Mouse (Mus musculus): Measurements from ENCODE around the gene Gm49510. TPM values are rescaled to one million over a fixed set of nuclear protein-coding genes. Genes with fewer than 3 reads are reported as not detected.
A peak's percentile ranks its signal among the peaks of the same experiment; 100 is the strongest.
"Not testable (repeated sequence)": the region's sequence is repeated elsewhere in the genome, so short reads cannot be mapped to it uniquely, and the experiment has no call there.

The Gm49510 gene
- total RNA-seq, 2 experiments from 2014 or later = 0.48 to 0.73 TPM

DNA sequence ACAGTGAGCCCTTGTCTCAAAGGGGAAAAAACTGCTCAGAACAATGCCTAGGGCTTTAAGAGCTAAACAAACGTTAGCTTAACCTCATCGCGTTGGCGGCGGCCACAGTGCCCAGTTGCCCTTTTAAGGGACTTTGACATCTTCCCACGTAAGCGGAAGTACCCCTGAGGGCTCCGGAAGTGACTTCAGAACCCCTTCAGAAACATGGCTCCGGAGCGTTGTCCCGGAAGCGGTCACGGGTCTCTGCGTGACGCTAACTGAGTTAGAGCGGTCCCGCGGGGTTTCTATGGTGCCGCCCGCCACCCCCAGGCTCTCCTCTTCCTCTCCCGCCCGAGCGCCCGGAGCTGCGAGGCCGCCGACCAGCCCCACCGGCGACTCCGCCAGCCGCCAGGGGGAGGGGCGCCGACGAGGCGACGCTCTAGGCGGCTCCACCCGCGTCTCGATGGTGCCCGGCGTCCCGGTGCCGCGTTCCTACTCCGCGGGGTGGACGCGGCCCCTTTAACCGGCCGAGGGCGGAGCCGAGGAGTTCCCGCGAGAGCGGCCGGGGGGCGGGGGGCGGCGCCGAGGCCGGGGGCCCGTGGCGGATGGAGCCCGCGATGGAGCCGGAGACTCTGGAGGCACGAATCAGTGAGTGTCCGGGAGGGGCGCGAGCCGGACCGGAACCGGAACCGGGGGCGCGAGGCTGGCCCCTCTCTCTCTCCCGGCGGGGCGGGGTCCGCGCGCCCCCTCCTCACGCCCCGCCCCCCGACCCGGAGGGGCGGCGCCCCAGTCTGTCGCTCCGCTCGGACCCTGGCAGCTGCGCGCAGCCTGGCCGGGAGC lies 22.3 kb upstream of the Gm49510 start, which contains the start of gene Gga1:
TSS of gene Gga1 (plus strand) at position 200 of the 819 bp plus-strand sequence.
- intact Hi-C loops (cut with DNase I) = loop anchor here (1.0 kb wide), 1 partner anchor 35 kb away; no protein-coding TSS in a partner anchor
- peak; percentile 97 to 98 for DNase-seq (ENCODE audit: low spot score in 2 of 2)

DNA sequence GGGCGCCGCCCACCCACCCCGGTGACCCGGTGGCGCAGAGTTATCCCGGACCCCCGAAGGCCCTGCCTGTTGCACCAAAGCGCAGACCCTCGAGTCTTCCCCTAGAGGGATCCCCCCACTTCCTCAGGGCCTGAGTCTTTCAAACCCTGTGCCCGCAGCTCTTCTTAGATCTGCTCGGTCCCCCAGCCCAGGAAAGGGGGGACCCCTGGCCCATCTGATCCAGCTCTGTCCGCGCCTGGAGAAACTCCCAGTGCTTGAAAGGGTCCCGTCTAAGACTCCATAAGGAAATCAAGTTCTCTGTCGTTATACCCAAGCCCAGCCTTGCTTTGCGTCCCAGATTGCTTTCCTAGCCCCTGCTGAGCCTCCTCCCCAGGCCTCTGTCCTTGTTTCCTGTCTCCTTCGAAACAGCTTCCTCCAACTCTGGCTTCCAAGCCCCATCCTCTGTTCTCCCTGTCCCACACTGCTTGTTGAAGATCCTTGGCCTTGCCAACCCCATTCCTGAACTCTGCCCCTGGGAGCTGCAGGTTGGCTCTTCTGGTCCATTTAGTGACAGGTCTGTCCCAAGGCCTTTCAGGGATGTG lies 21.6 kb upstream of the Gm49510 start:
- no peak for DNase-seq (ENCODE audit: low spot score in 2 of 2)
- intact Hi-C loops (cut with DNase I) = loop anchor here (1.0 to 2.0 kb wide), 2 partner anchors 23 to 34 kb away; no protein-coding TSS in a partner anchor

DNA sequence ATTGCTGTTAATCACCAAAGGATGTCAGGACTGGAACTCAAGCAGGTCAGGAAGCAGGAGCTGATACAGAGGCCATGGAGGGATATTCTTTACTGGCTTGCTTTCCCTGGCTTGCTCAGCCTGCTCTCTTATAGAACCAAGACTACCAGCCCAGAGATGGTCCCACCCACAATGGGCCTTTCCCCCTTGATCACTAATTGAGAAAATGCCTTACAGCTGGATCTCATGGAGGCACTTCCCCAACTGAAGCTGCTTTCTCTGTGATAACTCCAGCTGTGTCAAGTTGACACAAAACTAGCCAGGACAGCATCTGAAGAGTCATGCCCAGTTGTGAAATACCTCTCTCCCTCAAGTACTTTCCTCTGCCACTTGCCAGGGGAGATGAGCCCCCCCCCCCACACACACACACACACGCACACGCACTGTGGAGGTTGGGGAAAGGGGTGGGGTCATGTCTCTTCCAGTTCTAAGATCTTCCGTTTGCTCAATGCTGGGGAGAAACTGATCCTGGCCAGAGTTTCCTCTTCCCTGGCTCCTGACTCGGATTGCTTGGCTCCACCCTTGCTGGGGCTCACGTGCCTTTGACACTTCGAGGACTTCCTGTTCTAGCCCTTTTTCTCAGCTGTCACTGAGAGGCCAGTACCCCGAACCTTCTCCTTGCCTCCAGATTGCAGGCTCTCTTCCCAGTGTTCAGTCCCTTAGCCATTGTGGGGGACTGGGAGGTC lies 20.5 kb upstream of the Gm49510 start:
- DNase-seq (ENCODE audit: low spot score in 2 of 2) = not testable (repeated sequence)
- intact Hi-C loops (cut with DNase I) = loop anchor here (2.0 kb wide), 1 partner anchor 22 kb away; no protein-coding TSS in a partner anchor

DNA sequence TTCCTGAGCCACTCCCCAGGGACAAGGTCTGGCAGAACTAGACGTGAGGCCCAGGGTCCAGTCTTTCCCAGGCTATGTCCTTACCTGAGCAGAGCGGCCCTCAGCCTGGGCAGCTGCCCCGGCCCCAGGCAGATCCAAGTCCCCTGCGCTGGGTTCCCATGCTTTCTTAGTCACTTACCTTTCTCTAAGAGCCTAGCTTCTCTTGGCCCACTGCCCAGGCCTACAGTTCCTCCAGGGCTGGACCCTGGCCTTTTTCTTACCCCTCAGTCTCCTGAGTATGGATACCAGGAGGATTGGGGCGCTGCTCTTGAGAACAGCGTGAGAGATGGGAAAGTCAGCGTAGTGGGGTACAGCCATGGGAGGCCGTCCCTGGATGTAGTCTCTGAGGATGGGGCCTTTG lies 19.0 kb upstream of the Gm49510 start:
- DNase-seq (ENCODE audit: low spot score in 2 of 2) = no peak
- intact Hi-C loops (cut with DNase I) = no loop called here

DNA sequence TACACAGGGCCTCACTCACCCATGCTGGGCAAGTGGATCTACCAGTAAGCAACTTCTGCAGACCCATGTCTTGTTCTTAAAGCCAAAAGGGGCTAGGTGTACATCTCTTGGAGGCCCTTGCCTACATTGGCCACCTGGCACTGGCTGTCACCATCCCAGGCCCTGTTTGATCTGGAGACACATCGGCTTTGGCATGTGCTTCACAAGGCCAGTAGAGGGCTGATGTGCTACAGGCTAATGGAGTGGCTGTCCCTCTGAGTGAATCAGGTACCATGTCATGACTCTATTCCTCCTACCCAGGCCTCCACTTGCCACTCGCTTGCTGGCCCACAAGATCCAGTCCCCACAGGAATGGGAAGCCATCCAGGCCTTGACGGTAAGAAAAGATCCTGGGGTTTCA lies 17.6 kb upstream of the Gm49510 start:
- intact Hi-C loops (cut with DNase I) = no loop called here
- DNase-seq (ENCODE audit: low spot score in 2 of 2) = no peak

DNA sequence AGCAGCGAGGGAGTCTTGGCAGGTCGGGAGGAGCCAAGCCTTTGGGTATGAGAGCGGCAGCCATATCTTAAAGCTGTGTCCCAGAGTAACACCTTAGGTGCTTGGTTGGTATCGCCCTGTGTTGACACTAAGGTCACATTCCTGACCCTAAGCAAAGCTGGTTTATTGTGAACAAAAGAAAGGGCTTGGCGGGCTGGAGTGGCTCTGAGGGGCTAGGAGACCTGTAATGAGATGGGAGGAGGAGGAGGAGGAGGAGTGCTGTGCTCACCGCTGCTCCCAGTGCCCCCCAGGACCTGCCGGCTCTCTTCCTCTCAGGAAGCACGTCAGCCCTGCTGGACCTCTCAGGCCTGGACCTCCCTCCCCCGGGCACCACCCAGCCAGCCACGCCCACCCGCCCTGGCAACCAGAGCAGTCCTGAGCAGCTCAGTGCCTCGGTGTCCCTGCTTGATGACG lies 10.0 kb upstream of the Gm49510 start:
- intact Hi-C loops (cut with DNase I) = no loop called here
- no peak for DNase-seq (ENCODE audit: low spot score in 2 of 2)

DNA sequence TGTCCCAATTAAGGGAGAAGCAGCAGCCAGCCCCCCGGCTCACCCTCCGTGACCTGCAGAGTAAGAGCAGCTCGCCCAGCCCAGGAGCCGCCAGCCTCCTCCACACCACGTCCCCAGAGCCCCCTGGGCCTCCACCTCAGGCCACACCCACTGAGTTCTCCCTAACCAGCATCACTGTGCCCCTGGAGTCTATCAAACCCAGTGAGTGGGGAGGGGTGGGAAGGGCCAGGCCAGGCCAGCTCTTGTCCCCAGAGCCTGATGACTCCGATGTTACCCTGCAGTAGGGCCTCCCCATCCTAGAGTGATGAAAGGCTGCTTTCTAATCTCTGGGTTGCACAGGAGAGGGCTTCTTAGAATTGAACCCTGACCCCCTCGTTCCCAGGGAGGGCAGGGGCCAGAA lies 7.0 kb upstream of the Gm49510 start:
- intact Hi-C loops (cut with DNase I) = no loop called here
- DNase-seq (ENCODE audit: low spot score in 2 of 2) = no peak

DNA sequence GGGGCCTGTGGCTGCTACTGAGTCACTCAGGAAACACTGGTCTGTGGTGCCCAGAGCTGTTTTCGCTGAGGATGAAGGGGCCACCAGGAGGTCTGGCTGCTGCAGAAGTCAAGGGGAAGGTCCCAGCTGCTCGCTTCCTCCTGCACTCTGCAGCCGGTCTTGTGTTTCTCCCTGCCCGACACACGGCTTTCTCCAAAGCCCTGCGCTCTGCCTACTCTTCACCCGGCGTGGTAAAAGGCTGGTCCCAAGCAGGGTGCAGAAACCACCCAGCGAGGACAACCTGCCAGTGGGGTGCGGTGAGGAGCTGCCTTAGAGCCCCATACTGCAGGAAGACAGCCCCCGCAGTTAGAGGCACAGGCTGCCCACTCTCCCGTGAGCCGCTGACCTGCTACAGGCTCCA lies 4.7 kb upstream of the Gm49510 start:
- intact Hi-C loops (cut with DNase I) = no loop called here
- DNase-seq (ENCODE audit: low spot score in 2 of 2) = no peak

DNA sequence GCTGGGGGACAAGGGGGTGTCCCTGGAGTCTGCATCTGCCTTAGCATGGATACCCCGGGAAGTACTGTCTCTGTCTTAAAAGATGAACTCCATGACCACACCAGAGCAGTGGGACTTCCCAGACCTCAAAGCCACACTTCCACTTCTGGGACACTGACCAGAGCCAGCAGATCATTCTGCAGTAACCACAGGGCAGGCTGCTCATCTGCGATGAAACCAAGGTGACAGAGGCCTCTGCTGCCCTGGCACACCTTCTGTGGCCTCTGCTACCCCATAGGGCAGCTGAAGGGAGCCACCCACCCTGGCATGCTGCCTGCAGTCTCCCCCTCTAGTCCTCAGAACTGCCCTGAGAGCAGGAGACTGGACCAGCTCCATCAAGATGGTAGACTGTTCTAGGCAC lies 3.7 kb upstream of the Gm49510 start:
- DNase-seq (ENCODE audit: low spot score in 2 of 2) = no peak
- intact Hi-C loops (cut with DNase I) = no loop called here

DNA sequence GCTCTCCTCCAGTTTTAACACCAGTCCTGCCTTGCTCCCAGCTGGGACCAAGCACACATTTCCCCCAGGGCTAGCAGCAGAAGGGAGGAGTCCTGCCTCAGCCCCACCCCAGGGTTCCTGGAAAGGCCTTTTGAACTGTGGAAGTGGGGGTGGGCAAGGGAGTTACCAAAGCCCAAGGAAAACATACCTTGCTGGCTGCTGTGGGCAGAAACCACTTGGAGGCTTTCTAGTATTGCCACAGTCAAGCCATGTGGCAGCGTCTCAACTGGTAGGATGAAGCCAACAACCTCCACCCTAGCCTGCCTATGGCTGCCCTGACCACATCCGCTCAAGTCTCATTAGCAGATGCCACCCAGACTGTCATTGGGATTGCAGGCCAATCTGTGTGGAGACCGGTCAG lies 3.3 kb upstream of the Gm49510 start:
- DNase-seq (ENCODE audit: low spot score in 2 of 2) = no peak
- intact Hi-C loops (cut with DNase I) = no loop called here

DNA sequence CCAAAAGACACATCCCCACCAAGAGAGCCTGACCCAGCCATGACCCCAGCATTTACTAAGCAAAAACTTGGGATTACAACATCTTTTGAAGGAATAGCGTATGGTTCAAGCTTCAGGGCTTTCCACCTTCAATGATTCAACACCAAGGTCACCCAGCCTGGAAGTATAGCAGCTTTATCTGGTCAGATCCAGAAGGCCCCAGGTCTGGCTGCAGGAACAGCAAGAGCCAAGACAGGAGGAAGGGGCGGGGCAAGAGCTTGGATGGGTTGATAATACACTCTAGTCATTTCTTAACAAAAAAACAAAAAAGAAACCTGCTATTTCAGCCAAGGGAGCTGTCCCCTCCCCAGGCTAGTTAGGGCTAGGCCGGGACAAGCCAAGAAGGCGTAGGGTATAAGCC lies 2.0 kb upstream of the Gm49510 start:
- DNase-seq (ENCODE audit: low spot score in 2 of 2) = no peak
- intact Hi-C loops (cut with DNase I) = no loop called here

DNA sequence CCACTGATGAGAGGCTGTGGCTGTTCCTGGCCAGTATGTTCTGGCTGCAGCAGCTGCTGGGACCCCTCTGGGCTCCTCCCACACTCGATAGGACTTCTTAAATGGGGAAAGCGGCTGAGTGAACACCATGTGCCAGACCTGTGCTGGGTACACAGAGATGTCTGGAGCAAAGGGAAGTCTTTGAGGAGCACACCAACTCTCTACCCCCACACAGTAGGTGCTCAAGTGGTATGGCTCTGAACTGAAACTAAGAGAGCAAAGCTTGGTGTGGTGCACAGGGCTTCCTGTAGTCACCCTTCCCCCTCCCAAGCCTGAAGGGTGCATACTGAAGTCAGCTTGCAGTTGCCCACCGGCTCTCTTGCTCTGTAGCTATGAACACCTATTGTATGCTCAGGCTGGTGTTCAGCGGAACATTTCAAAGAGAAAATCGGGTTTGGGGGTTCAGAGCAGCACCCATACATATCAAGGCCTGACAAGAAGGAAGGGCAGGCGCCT lies 913 bp upstream of the Gm49510 start:
- intact Hi-C loops (cut with DNase I) = no loop called here
- DNase-seq (ENCODE audit: low spot score in 2 of 2) = no peak

DNA sequence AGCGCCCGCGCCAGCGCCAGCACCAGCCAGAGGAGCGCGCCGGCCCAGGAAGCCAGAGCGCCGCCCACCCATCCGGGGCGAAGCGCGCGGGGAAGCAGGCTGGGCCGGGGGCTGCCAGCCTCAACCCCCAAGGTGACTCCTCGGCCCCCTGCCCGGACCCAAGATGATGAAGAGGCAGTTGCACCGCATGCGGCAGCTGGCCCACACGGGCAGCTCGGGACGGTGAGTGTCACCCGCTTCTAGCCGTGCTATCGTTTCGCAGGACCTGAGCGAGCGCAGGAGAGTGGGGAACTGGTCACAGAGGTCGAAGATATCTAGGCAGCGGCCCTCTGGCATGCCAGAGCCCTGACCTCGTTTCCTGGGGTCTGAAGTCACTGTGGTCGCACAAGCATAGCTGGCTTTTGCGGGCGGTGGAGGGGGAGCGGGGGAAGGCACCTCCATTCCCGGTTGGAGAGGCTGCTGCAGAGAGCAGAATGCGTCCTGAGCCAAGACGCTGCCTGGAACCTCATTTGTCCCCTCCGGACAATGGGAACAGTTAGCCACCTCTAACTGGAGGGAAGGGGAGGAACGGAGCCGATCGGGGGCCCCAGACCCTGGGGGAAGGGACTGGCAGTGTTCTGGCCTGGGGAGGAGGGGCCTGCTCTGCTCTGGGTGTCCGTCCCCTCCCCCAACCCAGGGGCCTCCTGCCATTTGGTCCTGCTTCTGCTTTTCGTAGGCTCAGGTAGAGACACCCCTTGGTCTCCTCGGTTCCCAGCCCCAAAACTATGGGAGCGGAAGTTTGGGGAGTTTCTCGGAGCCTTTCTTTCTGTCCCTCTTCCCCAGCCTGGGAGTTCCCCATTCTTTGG lies 495 bp downstream of the Gm49510 start, which contains the start of gene Sh3bp1:
TSS of gene Sh3bp1 (plus strand) at position 29 of the 845 bp plus-strand sequence.
- intact Hi-C loops (cut with DNase I) = loop anchor here (2.0 kb wide), 1 partner anchor 21 kb away; no protein-coding TSS in a partner anchor
- DNase-seq (ENCODE audit: low spot score in 2 of 2) = peak; percentile 58 to 61

DNA sequence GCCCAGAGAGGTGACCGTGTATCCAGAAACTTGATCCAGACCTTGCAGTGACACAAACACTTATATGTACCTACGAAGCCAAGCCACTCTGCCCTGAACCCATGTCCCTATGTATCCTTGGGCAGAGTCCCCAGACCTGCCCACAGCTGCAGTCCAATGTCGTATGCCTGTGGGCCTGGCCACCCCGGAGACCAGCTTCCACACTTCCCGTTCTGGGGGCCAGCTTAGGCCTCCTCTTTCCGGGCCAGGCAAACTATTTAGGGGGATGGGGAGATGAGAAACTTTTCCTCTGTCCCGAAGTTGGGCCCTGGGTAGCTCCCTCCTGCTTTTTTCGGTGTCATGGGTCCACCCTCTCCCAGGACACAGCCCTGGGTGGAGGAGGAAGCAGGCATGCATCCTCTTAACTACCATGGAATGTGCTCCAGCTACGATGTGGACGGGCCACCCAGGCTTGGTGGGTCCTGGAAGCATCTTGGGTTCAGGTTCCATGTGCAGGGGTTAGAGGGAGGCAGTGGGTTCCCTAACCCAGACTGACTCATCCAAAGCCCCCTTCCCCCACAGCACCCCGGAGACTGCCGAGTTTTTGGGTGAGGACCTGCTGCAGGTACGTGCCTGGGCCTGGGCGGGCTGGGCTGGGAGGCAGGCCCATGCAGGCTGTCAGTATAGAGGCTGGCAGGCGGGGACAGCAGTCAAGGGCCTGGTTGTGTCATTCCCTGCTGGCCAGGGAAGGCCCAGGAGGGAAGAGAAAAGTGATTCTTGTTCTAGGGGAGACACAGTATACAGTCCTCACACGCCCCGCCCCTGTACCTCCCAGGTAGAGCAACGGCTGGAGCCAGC lies 1.3 kb downstream of the Gm49510 start:
- DNase-seq (ENCODE audit: low spot score in 2 of 2) = no peak
- intact Hi-C loops (cut with DNase I) = loop anchor here (2.0 kb wide), 1 partner anchor 22 kb away; no protein-coding TSS in a partner anchor

DNA sequence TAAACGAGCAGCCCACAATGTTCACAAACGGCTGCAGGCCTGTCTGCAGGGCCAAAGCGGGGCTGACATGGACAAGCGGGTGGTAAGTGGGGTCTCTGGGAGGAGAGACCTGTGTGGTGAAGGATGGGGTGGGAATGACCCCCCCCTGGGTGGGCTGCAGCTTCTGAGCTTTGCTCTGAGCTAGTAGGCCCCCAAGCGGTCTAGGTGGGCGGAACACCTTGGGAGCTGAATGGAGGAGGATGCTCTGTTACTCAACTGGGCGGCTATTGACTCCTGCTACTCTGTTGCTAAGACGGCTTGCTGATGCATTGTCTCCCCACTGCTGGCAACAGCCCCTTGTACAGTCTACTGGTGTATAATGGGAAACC lies 1.9 kb downstream of the Gm49510 start:
- intact Hi-C loops (cut with DNase I) = loop anchor here (2.0 kb wide), 1 partner anchor 23 kb away; no protein-coding TSS in a partner anchor
- no peak for DNase-seq (ENCODE audit: low spot score in 2 of 2)

DNA sequence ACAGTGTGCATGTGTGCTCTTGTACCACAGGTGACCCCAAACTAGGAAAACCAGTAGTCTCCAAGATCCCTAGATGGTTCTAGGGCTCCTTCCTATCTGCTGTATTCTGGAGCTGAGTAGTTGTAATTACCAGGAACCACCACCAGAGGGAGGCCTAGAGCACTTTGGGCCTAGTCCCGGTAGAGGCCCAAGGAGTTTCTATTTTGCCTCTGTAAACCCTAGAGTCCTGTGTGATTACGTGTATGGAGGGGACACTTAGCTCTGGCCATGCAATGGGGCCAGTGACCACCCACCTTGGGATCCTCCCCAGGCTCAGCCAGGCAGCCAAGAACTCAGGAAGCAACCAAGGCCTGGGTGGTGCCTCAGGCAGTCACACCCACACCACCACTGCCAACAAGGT lies 3.8 kb downstream of the Gm49510 start:
- intact Hi-C loops (cut with DNase I) = no loop called here
- DNase-seq (ENCODE audit: low spot score in 2 of 2) = peak; percentile 82 to 83

DNA sequence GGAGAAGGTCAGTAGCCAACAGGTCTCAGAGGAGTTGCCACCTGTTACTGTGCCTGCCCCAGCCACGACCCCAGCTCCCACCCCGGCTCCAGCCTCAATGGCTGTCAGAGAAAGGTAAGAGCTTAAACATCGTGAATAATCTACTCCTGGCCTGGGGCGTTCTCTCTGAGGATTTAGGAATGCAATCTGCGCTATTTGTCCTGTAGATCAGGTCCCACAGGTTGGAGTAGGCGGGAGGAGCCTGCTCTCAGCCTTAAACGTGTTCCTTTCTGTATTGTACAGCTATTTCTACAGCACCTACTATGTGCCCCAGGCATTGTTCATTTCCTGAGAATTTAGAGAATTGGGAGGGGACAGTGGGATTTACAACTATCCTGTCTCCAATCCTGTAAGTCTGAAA lies 8.9 kb downstream of the Gm49510 start:
- intact Hi-C loops (cut with DNase I) = no loop called here
- no peak for DNase-seq (ENCODE audit: low spot score in 2 of 2)

DNA sequence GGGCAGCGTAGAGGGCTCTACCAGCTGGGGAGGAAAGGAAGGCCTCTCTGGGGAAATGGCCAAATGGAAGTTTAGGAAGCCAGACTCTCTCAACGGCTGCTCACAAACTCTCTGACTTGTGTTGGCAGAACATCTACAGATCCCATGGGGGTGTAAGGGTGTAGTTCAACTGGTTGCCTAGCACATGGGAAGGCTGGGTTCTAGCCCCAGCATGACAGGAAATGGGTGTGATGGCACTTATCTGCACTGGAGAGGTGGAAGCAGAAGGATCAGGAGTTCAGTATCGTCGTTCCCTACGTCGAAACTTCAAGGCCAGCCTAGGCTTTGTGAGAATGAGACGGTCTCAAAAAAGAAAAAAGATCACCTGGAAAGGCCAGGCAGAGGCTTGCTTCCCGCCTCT lies 9.5 kb downstream of the Gm49510 start:
- DNase-seq (ENCODE audit: low spot score in 2 of 2) = no peak
- intact Hi-C loops (cut with DNase I) = no loop called here
